Mouse (Mus musculus): ENCODE data around the gene Frrs1l. TPM values are rescaled to one million over a fixed set of nuclear protein-coding genes. Genes with fewer than 3 reads are reported as not detected.

Frrs1l gene
- polyA plus RNA-seq, 1 experiment from 2014 or later: 0.51 TPM

DNA sequence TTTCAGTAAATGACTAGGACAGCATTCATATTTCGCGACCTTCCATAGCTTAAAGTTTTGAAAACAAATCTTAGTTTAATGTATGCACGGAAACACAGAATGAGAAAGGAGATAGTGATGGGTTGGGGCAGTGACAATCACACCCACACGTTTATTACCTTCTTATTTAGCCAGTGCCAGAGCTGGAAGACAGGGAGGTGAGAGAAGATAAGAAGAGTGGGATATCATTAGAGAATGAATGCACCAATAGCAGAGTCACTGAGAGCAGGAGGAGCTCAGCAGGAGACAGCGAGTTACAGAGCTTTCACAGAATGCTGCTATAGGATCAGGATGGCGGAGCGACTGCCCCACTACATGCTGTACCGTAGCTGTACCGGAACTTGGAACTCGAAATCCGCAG, 68.0 kb downstream of the Frrs1l start:
- ATAC-seq (ENCODE audit: insufficient number of reproducible peaks, low FRiP score, low TSS enrichment, low read depth) (no peak), DNase-seq (ENCODE audit: low spot score) (no peak)
- peaks cover 6% of the 10 kb centered on the region; the same call in 1 of the 2 replicates for H3K36me3 ChIP-seq (ENCODE audit: control insufficient read depth, insufficient read depth, low read length)
- no peak overlapping the region for H3K27ac ChIP-seq (replicated peaks; ENCODE audit: low read depth, low read length)
- no peaks in the 10 kb centered on the region for H3K9me3 ChIP-seq (ENCODE audit: control insufficient read depth, low read length)
- 96% methylated on average over 11 of the region's 11 CpGs for WGBS
- H3K4me3 ChIP-seq (ENCODE audit: low read depth, low read length): no peak overlapping the region
- no peaks in the 10 kb centered on the region for H3K4me1 ChIP-seq (ENCODE audit: control insufficient read depth, insufficient read depth, low read length)
- H3K4me2 ChIP-seq (ENCODE audit: low read depth, severe bottlenecking): no peak overlapping the region
- H3K27me3 ChIP-seq (ENCODE audit: control insufficient read depth, insufficient read depth, low read length): no peaks in the 10 kb centered on the region
- H3K9ac ChIP-seq (ENCODE audit: low read length): no peak overlapping the region

- Histone ChIP-seq H3K4me3 (ENCODE audit: low read depth, low read length) (no peak overlapping the region), H3K27me3 (ENCODE audit: control insufficient read depth, insufficient read depth, low read length) (no peaks in the 10 kb centered on the region), H3K4me1 (ENCODE audit: control insufficient read depth, insufficient read depth, low read length) (peaks cover 5% of the 10 kb centered on the region; the same call in 1 of the 2 replicates), H3K27ac (replicated peaks; ENCODE audit: low read depth, low read length) (no peak overlapping the region), H3K4me2 (ENCODE audit: low read depth, severe bottlenecking) (no peak overlapping the region), H3K36me3 (ENCODE audit: control insufficient read depth, insufficient read depth, low read length) (peaks cover 5% of the 10 kb centered on the region), H3K9me3 (ENCODE audit: control insufficient read depth, low read length) (no peaks in the 10 kb centered on the region), H3K9ac (ENCODE audit: low read length) (no peak overlapping the region)
- WGBS: 92% methylated on average over 15 of the region's 15 CpGs
- ATAC-seq (ENCODE audit: insufficient number of reproducible peaks, low FRiP score, low TSS enrichment, low read depth) (no peak), DNase-seq (ENCODE audit: low spot score) (no peak)
These were observed 74.4 kb downstream of the Frrs1l start for GRCm38 (mm10) chr4:56915732-56916325.

GRCm38 (mm10) chr4:56914761-56915160, 75.4 kb downstream of the Frrs1l start:
- H3K27me3 ChIP-seq (ENCODE audit: control insufficient read depth, insufficient read depth, low read length): no peaks in the 10 kb centered on the region
- no peak for DNase-seq (ENCODE audit: low spot score)
- ATAC-seq (ENCODE audit: insufficient number of reproducible peaks, low FRiP score, low TSS enrichment, low read depth): no peak
- H3K9me3 ChIP-seq (ENCODE audit: control insufficient read depth, low read length): no peaks in the 10 kb centered on the region
- 95% methylated on average over 1 of the region's 1 CpGs for WGBS
- H3K36me3 ChIP-seq (ENCODE audit: control insufficient read depth, insufficient read depth, low read length): peaks cover 5% of the 10 kb centered on the region
- no peak overlapping the region for H3K4me2 ChIP-seq (ENCODE audit: low read depth, severe bottlenecking)
- peaks cover 7% of the 10 kb centered on the region; the same call in 1 of the 2 replicates for H3K4me1 ChIP-seq (ENCODE audit: control insufficient read depth, insufficient read depth, low read length)
- H3K27ac ChIP-seq (replicated peaks; ENCODE audit: low read depth, low read length): no peak overlapping the region
- no peak overlapping the region for H3K4me3 ChIP-seq (ENCODE audit: low read depth, low read length)
- H3K9ac ChIP-seq (ENCODE audit: low read length): no peak overlapping the region

DNA sequence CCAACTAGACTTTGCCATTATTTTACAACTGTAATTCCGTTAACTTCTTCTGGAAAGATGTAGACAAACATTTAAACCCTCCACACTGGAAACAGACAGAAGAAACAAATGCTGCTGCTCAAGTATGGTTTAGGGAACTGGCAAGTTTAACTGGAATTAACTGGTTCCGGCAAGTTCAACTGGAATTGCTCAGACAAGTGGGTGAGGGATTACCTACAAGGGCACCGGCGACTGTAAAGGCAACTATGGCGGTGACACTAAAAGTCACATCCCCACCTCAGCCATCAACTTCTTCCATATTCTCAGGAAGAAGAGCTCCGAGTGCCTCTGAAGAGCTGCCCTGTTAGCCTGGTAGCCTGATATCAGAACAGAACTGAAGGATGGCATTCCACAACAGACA, 75.9 kb downstream of the Frrs1l start:
- no peak overlapping the region for H3K4me2 ChIP-seq (ENCODE audit: low read depth, severe bottlenecking)
- H3K36me3 ChIP-seq (ENCODE audit: control insufficient read depth, insufficient read depth, low read length): peaks cover 5% of the 10 kb centered on the region
- no peaks in the 10 kb centered on the region for H3K27me3 ChIP-seq (ENCODE audit: control insufficient read depth, insufficient read depth, low read length)
- H3K4me1 ChIP-seq (ENCODE audit: control insufficient read depth, insufficient read depth, low read length): peaks cover 7% of the 10 kb centered on the region; the same call in 1 of the 2 replicates
- DNase-seq (ENCODE audit: low spot score): no peak
- H3K9me3 ChIP-seq (ENCODE audit: control insufficient read depth, low read length): no peaks in the 10 kb centered on the region
- no peak for ATAC-seq (ENCODE audit: insufficient number of reproducible peaks, low FRiP score, low TSS enrichment, low read depth)
- no peak overlapping the region for H3K4me3 ChIP-seq (ENCODE audit: low read depth, low read length)
- no peak overlapping the region for H3K9ac ChIP-seq (ENCODE audit: low read length)
- WGBS: 91% methylated on average over 6 of the region's 6 CpGs
- H3K27ac ChIP-seq (replicated peaks; ENCODE audit: low read depth, low read length): no peak overlapping the region

GRCm38 (mm10) chr4:56912382-56913001, 77.7 kb downstream of the Frrs1l start:
- ATAC-seq (ENCODE audit: insufficient number of reproducible peaks, low FRiP score, low TSS enrichment, low read depth) (no peak), DNase-seq (ENCODE audit: low spot score) (no peak)
- peaks cover 5% of the 10 kb centered on the region for H3K36me3 ChIP-seq (ENCODE audit: control insufficient read depth, insufficient read depth, low read length)
- no peak overlapping the region for H3K4me2 ChIP-seq (ENCODE audit: low read depth, severe bottlenecking)
- no peak overlapping the region for H3K4me3 ChIP-seq (ENCODE audit: low read depth, low read length)
- H3K4me1 ChIP-seq (ENCODE audit: control insufficient read depth, insufficient read depth, low read length): peaks cover 7% of the 10 kb centered on the region; the same call in 1 of the 2 replicates
- H3K9ac ChIP-seq (ENCODE audit: low read length): no peak overlapping the region
- H3K27me3 ChIP-seq (ENCODE audit: control insufficient read depth, insufficient read depth, low read length): no peaks in the 10 kb centered on the region
- no peak overlapping the region for H3K27ac ChIP-seq (replicated peaks; ENCODE audit: low read depth, low read length)
- no peaks in the 10 kb centered on the region for H3K9me3 ChIP-seq (ENCODE audit: control insufficient read depth, low read length)
- WGBS: 93% methylated on average over 7 of the region's 7 CpGs

GRCm38 (mm10) chr4:56909568-56909967, 80.6 kb downstream of the Frrs1l start:
- H3K9ac ChIP-seq (ENCODE audit: low read length): no peak overlapping the region
- peak; percentile 76; the same call in 1 of the 2 replicates for ATAC-seq (ENCODE audit: insufficient number of reproducible peaks, low FRiP score, low TSS enrichment, low read depth)
- no peaks in the 10 kb centered on the region for H3K27me3 ChIP-seq (ENCODE audit: control insufficient read depth, insufficient read depth, low read length)
- no peaks in the 10 kb centered on the region for H3K9me3 ChIP-seq (ENCODE audit: control insufficient read depth, low read length)
- 29% methylated on average over 3 of the region's 3 CpGs for WGBS
- DNase-seq (ENCODE audit: low spot score): peak; percentile 48
- peaks cover 7% of the 10 kb centered on the region; the same call in 1 of the 2 replicates for H3K4me1 ChIP-seq (ENCODE audit: control insufficient read depth, insufficient read depth, low read length)
- H3K27ac ChIP-seq (replicated peaks; ENCODE audit: low read depth, low read length): peak overlapping the region; percentile 43; the same call in 1 of the 2 replicates
- H3K4me3 ChIP-seq (ENCODE audit: low read depth, low read length): no peak overlapping the region
- H3K36me3 ChIP-seq (ENCODE audit: control insufficient read depth, insufficient read depth, low read length): peaks cover 3% of the 10 kb centered on the region; the same call in 1 of the 2 replicates
- H3K4me2 ChIP-seq (ENCODE audit: low read depth, severe bottlenecking): no peak overlapping the region

DNA sequence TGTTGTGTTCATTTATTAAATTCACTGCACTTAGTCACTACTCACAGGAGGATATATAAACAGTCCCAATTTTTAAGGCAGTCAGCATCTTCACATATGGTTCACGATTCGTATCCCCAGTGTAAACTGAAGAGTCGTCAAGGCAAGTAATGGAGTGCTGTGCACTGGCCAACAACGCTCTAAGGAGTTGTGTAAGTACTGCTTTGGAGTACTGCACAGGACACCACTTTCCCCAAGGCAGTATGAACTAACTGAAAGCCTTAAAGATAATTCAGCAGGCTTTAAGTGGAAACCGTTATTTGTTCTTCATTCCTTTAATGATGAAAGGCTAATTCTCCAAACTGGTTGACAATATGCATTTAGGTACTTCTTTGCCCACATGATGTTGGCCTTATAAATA, 82.5 kb downstream of the Frrs1l start:
- Histone ChIP-seq H3K9me3 (ENCODE audit: control insufficient read depth, low read length) (no peaks in the 10 kb centered on the region), H3K36me3 (ENCODE audit: control insufficient read depth, insufficient read depth, low read length) (peaks cover 13% of the 10 kb centered on the region; the same call in 1 of the 2 replicates), H3K27me3 (ENCODE audit: control insufficient read depth, insufficient read depth, low read length) (no peaks in the 10 kb centered on the region), H3K4me1 (ENCODE audit: control insufficient read depth, insufficient read depth, low read length) (0 out of 2 replicates have a peak, but pooled peaks cover 5% of the 10 kb centered on the region), H3K4me3 (ENCODE audit: low read depth, low read length) (no peak overlapping the region), H3K9ac (ENCODE audit: low read length) (no peak overlapping the region), H3K27ac (replicated peaks; ENCODE audit: low read depth, low read length) (no peak overlapping the region), H3K4me2 (ENCODE audit: low read depth, severe bottlenecking) (no peak overlapping the region)
- DNase-seq (ENCODE audit: low spot score) (no peak), ATAC-seq (ENCODE audit: insufficient number of reproducible peaks, low FRiP score, low TSS enrichment, low read depth) (no peak)
- WGBS: 92% methylated on average over 5 of the region's 5 CpGs
